Comparison of ENCODE assay signal across 18 mouse cellular contexts in the genomic region with DNA sequence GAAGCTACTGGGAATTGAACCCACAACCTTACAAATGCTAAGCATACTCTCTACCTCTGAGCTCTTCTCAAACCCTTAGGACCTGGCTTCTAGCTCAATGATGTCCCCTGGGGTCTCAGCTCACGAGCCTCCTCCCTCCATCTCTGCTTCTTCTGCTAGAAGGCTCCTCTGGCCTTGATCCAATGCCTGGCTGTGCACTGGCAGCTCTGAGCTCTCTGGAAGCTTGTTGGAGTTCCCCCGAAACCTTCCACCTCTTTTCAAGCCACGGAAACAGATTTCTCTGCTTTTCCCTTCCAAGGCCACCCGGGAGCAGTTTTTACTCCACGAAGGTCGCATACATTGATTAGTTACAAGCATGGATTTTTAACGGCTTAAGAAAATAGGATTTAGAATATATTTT.
DNase-seq lines count a peak whose midpoint lies in the region; ATAC-seq lines count a peak whose summit lies in the region.
"Had no signal": no experiment of that assay in that cellular context is flagged by ENCODE, and none has a peak within 500 bp of the region (broad histone marks: within the 10 kb centered on the region; RNA-seq: fewer than 3 reads in every experiment).

No protein-coding gene starts in this region.

- H3K9ac ChIP-seq in midbrain, embryonic 14.5 days (replicated peaks; ENCODE audit: low read length) = no peak overlapping the region
- no peak overlapping the region for H3K9ac ChIP-seq in midbrain, embryonic 11.5 days (ENCODE audit: low read length)
- H3K9ac ChIP-seq: embryonic facial prominence, embryonic 12.5 days; heart, embryonic 12.5 days; liver, embryonic 15.5 days; midbrain, embryonic 15.5 days had no signal

- DNase-seq in cerebellum, adult 11 months = peak; percentile 14
- DNase-seq in midbrain, embryonic 14.5 days = peak; percentile 51
- no peak for DNase-seq in midbrain, embryonic 11.5 days (ENCODE audit: low spot score, missing footprints)
- peak; percentile 52 for DNase-seq in adrenal gland, postnatal 25 days
- peak; percentile 92 to 94 for DNase-seq in cerebellum, postnatal 10 days
- DNase-seq in frontal cortex, adult 2 months (ENCODE audit: extremely low spot score in 1 of 2, low spot score in 1 of 2) = no peak
- DNase-seq: gastrocnemius, postnatal 14 days; kidney, postnatal 10 days; lung, postnatal 36 days; spleen, adult 18-20 months; thymus, postnatal 4 days had no signal

- H3K4me3 ChIP-seq in midbrain, embryonic 14.5 days (replicated peaks; ENCODE audit: low read depth, low read length) = no peak overlapping the region
- no peak overlapping the region for H3K4me3 ChIP-seq in midbrain, embryonic 11.5 days (ENCODE audit: low read depth, low read length)
- H3K4me3 ChIP-seq: embryonic facial prominence, embryonic 12.5 days; heart, embryonic 12.5 days; liver, embryonic 15.5 days; midbrain, embryonic 15.5 days had no signal

- H3K4me1 ChIP-seq in midbrain, embryonic 14.5 days (ENCODE audit: control insufficient read depth, insufficient read depth, low read length) = peaks cover 7% of the 10 kb centered on the region
- peaks cover 3% of the 10 kb centered on the region; the same call in 1 of the 2 replicates for H3K4me1 ChIP-seq in midbrain, embryonic 11.5 days (ENCODE audit: control insufficient read depth, insufficient read depth, low read length)
- H3K4me1 ChIP-seq: liver, embryonic 15.5 days had no signal

- WGBS in midbrain, embryonic 14.5 days = 43% methylated on average over 7 of the region's 7 CpGs
- WGBS in midbrain, embryonic 11.5 days = 75% methylated on average over 7 of the region's 7 CpGs

- no peaks in the 10 kb centered on the region for H3K36me3 ChIP-seq in midbrain, embryonic 14.5 days (ENCODE audit: control insufficient read depth, insufficient read depth, low read length)
- no peaks in the 10 kb centered on the region for H3K36me3 ChIP-seq in midbrain, embryonic 11.5 days (ENCODE audit: control insufficient read depth, insufficient read depth, low read length)
- H3K36me3 ChIP-seq: embryonic facial prominence, embryonic 12.5 days; heart, embryonic 12.5 days; liver, embryonic 15.5 days; midbrain, embryonic 15.5 days had no signal

- H3K9me3 ChIP-seq in midbrain, embryonic 14.5 days (ENCODE audit: control insufficient read depth, low read length) = no peaks in the 10 kb centered on the region
- no peaks in the 10 kb centered on the region for H3K9me3 ChIP-seq in midbrain, embryonic 11.5 days (ENCODE audit: control insufficient read depth, low read length)
- H3K9me3 ChIP-seq: embryonic facial prominence, embryonic 12.5 days; heart, embryonic 12.5 days; liver, embryonic 15.5 days; midbrain, embryonic 15.5 days had no signal

- peaks cover 2% of the 10 kb centered on the region; the same call in 1 of the 2 replicates for H3K27me3 ChIP-seq in midbrain, embryonic 14.5 days (ENCODE audit: control insufficient read depth, insufficient read depth, low read length)
- peaks cover 5% of the 10 kb centered on the region; the same call in 1 of the 2 replicates for H3K27me3 ChIP-seq in midbrain, embryonic 11.5 days (ENCODE audit: control insufficient read depth, insufficient read depth, low read length)
- H3K27me3 ChIP-seq: embryonic facial prominence, embryonic 12.5 days; heart, embryonic 12.5 days; midbrain, embryonic 15.5 days had no signal

- H3K27ac ChIP-seq in midbrain, embryonic 14.5 days (replicated peaks; ENCODE audit: low read depth, low read length) = no peak overlapping the region
- no peak overlapping the region for H3K27ac ChIP-seq in midbrain, embryonic 11.5 days (ENCODE audit: low read depth, low read length)
- H3K27ac ChIP-seq: embryonic facial prominence, embryonic 12.5 days; liver, embryonic 15.5 days; midbrain, embryonic 15.5 days had no signal

- H3K4me2 ChIP-seq in midbrain, embryonic 14.5 days (ENCODE audit: low read length) = no peak overlapping the region
- no peak overlapping the region for H3K4me2 ChIP-seq in midbrain, embryonic 11.5 days
- H3K4me2 ChIP-seq: embryonic facial prominence, embryonic 12.5 days; heart, embryonic 12.5 days; liver, embryonic 15.5 days; midbrain, embryonic 15.5 days had no signal

- no peak for ATAC-seq in cerebellum, adult (ENCODE audit: insufficient number of reproducible peaks, low FRiP score, low TSS enrichment)
- ATAC-seq in midbrain, embryonic 14.5 days (ENCODE audit: low FRiP score, low TSS enrichment) = no peak
- ATAC-seq in midbrain, embryonic 11.5 days (ENCODE audit: low FRiP score) = no peak
- no peak for ATAC-seq in megakaryocyte progenitor cell, adult 5-6 weeks (replicated peaks; ENCODE audit: poor library complexity)
- ATAC-seq: intestine, embryonic 16.5 days; midbrain, embryonic 15.5 days had no signal

Comparison
In these comparisons a context has a peak if more than half of its experiments do, and no peak if none do; other contexts are left out.
1. DNase-seq: peak in cerebellum, adult 11 months (single experiment), midbrain, embryonic 14.5 days (single experiment), adrenal gland, postnatal 25 days (single experiment) and cerebellum, postnatal 10 days (2 of 2); none in midbrain, embryonic 11.5 days (single experiment) and frontal cortex, adult 2 months (0 of 2).